Mouse (Mus musculus) liver (tissue): ENCODE data around the gene 1700015G11Rik.
A peak's percentile ranks its signal among the peaks of the same experiment; 100 is the strongest.

Experiments
- DNase-seq: peaks from one replicate; pipeline ENCODE4 v3.0.0-alpha.2; 2020; ENCODE audit warnings: mixed read lengths

Gene 1700015G11Rik

DNA sequence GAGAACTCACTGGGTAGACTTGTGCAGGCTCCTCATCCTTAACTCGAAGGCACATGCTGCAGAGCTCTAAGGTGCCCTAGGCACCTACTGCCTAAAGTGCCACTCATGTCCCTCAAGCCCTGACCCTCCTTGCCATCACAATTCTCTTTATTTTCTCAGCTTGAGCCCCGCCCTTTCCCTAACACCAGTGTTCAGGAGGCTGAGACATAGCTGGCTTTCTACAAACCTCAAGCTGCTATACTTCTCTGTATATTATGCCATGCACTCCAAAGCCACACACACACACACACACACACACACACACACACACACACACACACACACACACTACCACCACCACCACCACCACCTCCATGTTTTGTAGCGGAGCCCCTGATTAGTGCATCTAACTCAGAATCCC is at the start of gene 1700015G11Rik:
TSS of gene 1700015G11Rik (minus strand) at position 101 of the 400 bp plus-strand sequence.
- no peak for DNase-seq

DNA sequence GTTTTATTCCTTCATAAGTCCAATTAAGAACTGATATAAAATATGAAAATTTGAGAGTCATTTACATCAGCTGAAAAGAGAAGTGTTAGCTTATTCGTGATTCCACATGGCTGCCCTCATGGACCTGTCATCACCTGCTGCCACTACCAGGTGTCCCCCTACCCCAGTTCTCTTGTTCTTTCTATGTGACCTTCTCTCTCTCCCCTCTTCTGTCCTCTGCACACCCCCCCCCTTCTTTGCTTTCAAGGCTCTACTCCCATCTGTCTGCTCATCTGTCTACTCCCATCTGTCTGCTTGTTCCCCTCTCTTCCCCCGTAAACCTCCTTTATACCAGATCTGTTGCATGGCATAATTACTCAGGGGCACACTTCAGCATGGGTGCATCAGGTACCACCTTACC is 41.4 kb upstream of the 1700015G11Rik start:
- DNase-seq = no peak

- DNase-seq = no peak
Observed at GRCm38 (mm10) chr7:52056274-52056673, 40.7 kb upstream of the 1700015G11Rik start.

DNA sequence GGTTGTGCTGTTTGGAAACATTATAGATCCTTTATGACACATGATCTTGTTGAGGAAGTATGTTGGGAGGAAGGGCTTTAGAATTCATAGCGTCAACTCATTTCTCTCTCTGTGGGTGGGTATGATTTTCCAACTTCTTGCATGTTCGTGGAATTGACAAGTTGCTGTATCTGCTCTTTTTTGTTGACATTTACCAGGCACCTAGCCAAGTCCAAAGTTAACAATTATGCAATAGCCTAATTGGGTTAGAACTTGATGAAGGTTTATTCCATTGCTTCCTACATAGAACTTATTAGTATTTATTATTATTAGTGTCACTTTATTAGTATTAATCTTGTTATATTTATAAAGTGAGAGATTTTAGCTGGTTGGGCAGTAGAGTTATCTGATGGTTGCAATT is 40.3 kb upstream of the 1700015G11Rik start:
- no peak for DNase-seq

DNA sequence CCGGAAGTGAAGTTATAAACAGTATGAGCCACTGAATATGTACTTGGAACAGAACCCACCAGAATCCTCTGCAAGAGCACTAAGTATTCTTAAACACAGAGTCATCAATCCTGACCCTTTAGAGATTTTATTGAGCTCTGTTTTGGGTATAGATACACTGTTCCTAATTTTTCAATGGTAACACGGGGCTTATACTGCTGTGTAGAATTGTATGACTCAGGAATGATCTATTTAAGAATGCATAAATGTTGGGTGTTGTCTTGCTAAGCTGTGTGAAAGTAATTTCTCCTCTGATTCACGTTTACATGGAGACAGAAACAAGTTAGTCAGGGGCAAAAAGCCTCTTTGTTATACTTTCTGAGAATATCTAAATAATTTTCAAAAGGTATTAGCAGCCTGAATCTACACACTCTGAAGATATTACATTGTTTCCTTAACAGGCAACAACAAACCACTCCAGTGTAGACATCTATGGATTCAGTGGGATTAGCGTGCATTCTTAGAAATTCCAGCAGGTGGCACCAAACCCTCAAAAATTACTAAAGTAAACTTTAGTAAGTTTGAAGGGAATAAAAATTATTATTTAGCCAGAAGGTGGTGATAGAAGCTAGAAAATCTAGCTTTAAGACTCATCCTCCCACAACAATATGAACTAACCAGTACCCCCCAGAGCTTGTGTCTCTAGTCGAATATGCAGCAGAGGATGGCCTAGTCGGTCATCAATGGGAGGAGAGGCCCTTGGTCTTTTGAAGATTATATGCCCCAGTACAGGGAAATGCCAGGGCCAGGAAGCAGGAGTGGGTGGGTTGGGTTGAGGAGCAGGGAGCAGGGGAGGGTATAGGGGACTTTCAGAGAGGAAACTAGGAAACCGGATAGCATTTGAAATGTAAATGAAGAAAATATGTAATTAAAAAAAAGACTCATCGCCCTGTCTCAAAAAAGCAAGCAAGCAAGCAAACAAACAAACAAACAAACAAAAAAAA is 22.4 kb upstream of the 1700015G11Rik start:
- DNase-seq = peak; percentile 9

- no peak for DNase-seq
Observed at GRCm38 (mm10) chr7:52024050-52024626, 8.6 kb upstream of the 1700015G11Rik start.

- DNase-seq = no peak
Observed at GRCm38 (mm10) chr7:52022039-52022438, 6.5 kb upstream of the 1700015G11Rik start.

GRCm38 (mm10) chr7:52015180-52015579 is 348 bp downstream of the 1700015G11Rik start:
- no peak for DNase-seq

GRCm38 (mm10) chr7:52013457-52013856 is 2.1 kb downstream of the 1700015G11Rik start:
- no peak for DNase-seq

DNA sequence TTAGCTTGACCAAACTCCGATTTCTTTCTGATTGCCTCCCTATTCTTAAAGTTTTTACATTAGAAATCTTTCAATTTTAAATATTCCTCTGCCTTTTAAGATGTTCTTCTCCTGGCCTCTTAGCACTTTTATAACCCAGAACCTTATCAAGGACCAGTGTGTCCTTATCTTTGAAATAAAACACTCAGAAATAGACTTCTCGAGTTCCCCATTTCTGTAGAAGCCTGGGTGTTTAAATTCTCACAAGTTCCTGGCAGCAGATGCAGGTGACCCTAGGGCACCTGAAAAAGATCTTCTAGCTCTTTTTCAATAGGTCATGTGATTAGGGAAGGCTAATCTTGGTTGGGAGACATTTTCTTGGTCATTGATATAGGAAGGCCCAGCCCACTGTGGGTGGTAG is 8.4 kb downstream of the 1700015G11Rik start:
- DNase-seq = no peak

- DNase-seq = no peak
Observed at GRCm38 (mm10) chr7:52006296-52006630, 9.3 kb downstream of the 1700015G11Rik start.

GRCm38 (mm10) chr7:52005511-52006295 is 9.8 kb downstream of the 1700015G11Rik start, which contains the start of gene Svip:
Gene Svip, minus strand, starts transcription at chr7:52006018.
- peak; percentile 99 for DNase-seq

DNA sequence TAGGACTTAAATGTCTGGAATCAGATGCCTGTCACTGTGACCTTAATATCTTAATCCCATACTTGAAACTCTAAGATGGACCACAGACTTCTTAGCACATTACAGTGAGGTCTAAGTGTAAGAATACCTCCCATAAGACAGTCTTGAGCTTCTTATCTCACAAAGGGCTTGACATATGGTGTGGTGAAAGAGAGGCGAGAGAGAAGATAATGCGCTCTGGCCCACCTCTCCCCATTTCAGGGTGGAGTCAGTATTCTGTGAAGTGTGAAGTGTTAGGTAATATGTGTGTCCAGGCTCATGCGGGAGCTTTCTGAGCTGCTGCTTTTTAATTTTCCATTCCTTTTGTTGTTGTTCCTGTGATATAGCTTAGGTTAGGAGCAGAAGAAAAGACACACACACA is 24.5 kb downstream of the 1700015G11Rik start:
- DNase-seq = peak; percentile 73

- peak; percentile 32 for DNase-seq
Observed at GRCm38 (mm10) chr7:51986909-51987308, 28.6 kb downstream of the 1700015G11Rik start.

DNA sequence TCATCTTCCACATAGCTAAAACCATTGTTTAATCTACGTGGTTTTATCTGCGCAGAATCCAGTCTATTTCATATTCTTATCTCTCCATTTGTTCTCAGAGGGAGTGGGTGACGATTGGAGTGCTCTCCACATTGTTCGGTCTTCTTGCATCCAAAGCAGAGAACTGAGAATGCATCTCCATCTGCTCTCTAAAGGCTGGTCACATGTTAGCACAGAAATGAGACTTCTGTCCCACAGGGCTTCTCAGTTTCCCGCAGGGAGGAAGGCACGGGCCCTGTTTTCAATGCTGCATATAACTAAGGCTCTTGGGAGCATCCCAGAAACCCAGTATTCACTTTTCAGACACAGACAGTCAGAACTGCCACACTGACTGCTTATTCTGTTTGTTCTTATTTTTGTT is 29.8 kb downstream of the 1700015G11Rik start:
- DNase-seq = no peak

- DNase-seq = peak; percentile 38
Observed at GRCm38 (mm10) chr7:51982303-51982702, 33.2 kb downstream of the 1700015G11Rik start.

- DNase-seq = peak; percentile 44
Observed at GRCm38 (mm10) chr7:51979271-51979670, 36.3 kb downstream of the 1700015G11Rik start.

- DNase-seq = no peak
Observed at GRCm38 (mm10) chr7:51975181-51975580, 40.3 kb downstream of the 1700015G11Rik start.

GRCm38 (mm10) chr7:51973526-51973925 is 42.0 kb downstream of the 1700015G11Rik start:
- no peak for DNase-seq

- DNase-seq = no peak
Observed at GRCm38 (mm10) chr7:51973091-51973490, 42.4 kb downstream of the 1700015G11Rik start.

DNA sequence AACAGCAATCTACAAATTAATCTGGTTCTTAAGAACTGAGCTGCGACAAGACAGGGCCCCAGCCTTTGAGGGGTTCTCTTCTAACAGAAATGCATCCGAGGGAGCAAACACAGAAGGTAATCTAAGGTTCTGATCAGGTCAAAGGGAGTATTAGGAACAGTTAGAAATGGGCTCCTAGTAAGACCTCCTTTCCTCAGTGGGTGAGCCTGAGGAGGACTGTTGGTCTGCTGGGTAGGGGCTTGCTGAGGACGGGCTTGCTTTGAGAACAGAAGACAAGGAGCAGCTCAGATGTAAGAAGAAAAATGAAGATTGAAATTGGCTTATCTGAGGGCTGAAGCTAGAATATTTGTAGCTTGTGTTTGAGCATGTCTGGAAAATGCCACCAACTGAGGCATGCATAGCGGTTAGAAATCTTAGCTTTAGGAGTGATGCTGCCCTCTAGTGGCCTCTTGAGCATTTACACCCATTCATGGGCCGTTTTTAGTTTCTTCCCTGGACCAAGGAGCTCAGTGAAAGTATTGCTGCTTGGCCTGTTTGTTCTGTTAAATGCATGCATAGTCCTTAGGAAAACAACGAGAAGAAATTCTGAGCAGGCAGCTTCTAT is 43.2 kb downstream of the 1700015G11Rik start:
- peak; percentile 24 for DNase-seq

- no peak for DNase-seq
Observed at GRCm38 (mm10) chr7:51969379-51969778, 46.1 kb downstream of the 1700015G11Rik start.

DNA sequence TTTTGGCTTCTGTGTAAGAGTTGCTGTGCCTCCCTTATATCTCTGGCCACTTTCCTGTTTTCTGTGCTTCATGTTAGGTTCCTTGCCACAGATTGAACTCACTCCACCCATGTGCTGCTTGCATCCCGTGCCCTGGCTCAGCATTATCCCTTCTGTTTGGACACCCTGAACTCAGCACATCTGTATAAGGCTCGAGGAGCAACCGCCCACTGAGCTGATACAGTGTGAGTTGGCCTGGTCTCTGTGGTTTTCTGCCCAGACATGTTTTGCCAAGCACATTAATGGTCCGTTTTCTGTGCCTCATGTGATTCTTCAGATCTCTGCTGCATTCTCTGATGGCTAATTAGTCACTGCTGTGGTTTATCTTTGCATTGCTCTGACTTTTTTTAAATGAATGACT is 47.9 kb downstream of the 1700015G11Rik start:
- no peak for DNase-seq
